Mouse (Mus musculus): ENCODE results near the gene H2-Eb1. TPM values are rescaled to one million over a fixed set of nuclear protein-coding genes. Genes with fewer than 3 reads are reported as not detected.

H2-Eb1 gene
- polyA plus RNA-seq, 1 experiment = not detected

DNA sequence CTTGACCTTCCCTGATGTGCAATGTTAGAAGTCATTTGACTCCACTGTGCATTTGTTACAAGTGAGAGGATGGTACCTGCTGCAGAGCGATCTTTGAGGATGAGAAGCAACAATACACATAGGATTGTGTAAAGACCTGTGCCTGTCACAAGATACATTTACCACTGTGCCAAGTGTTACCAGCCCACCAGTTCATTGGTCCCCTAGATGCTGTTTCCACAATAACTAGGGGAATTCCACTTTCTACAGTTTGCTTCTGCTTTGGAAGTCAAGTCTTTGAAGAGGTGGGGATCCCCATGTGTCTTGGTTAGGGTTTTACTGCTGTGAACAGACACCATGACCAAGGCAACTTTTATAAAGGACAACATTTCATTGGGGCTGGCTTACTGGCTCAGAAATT is 25.5 kb downstream of the H2-Eb1 start:
- TF ChIP-seq POLR2AphosphoS2 (IDR thresholded peaks at IDR 0.05; ENCODE audit: insufficient read length, low read depth) (no peak), MYOD1 (IDR thresholded peaks at IDR 0.05; ENCODE audit: control insufficient read depth in 1 of 3, insufficient read length in 2 of 3, low read depth in 2 of 3) (no peak)
- Histone ChIP-seq H3K4me3 (no peak overlapping the region), H3K4me2 (ENCODE audit: low read depth) (no peak overlapping the region), H3K79me2 (ENCODE audit: control insufficient read depth, insufficient read depth) (no peaks in the 10 kb centered on the region), H3K36me3 (ENCODE audit: control insufficient read depth, insufficient read depth) (no peaks in the 10 kb centered on the region), H3K27me3 (ENCODE audit: control insufficient read depth, insufficient read depth, insufficient read length) (no peaks in the 10 kb centered on the region), H3ac (ENCODE audit: control insufficient read depth, insufficient read length) (no peak overlapping the region)

GRCm38 (mm10) chr17:34340619-34341402 is 35.1 kb downstream of the H2-Eb1 start:
- no peaks in the 10 kb centered on the region for H3K36me3 ChIP-seq (ENCODE audit: control insufficient read depth, insufficient read depth)
- no peak overlapping the region for H3K4me3 ChIP-seq
- no peak overlapping the region for H3K4me2 ChIP-seq (ENCODE audit: low read depth)
- H3K27me3 ChIP-seq (ENCODE audit: control insufficient read depth, insufficient read depth, insufficient read length) = peaks cover 6% of the 10 kb centered on the region
- no peak for TF ChIP-seq E2F4 (IDR thresholded peaks at IDR 0.05; ENCODE audit: insufficient read depth)
- TF ChIP-seq USF1 (IDR thresholded peaks at IDR 0.05; ENCODE audit: low read depth) = no peak
- no peak for TF ChIP-seq MYOG (IDR thresholded peaks at IDR 0.05; ENCODE audit: control insufficient read depth in 1 of 3, insufficient read depth in 1 of 3, insufficient read length in 2 of 3, low read depth in 2 of 3)
- no peak for TF ChIP-seq MYOD1 (IDR thresholded peaks at IDR 0.05; ENCODE audit: control insufficient read depth in 1 of 3, insufficient read length in 2 of 3, low read depth in 2 of 3)
- no peak for TF ChIP-seq SRF (IDR thresholded peaks at IDR 0.05; ENCODE audit: control insufficient read depth, insufficient read length, low read depth)
- no peak overlapping the region for H3ac ChIP-seq (ENCODE audit: control insufficient read depth, insufficient read length)
- no peaks in the 10 kb centered on the region for H3K79me2 ChIP-seq (ENCODE audit: control insufficient read depth, insufficient read depth)

DNA sequence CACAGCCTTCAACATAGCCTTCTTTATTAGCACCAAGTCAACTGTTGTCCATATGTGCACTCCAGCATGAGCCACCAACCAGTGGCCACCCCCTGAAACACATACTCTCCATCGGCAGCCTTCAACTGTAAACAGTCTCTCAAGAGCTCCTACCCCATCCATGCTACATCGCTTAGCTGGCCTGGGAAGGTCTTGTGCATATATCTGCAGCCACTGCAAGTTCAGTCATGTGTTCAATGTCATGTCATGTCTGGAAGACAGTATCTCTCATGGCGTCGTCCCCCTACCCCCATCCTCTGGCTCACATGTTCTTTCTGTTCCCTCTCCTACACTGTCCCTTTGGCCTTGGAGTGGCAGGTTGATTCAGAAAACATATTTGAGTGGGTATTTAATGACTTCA is 39.2 kb downstream of the H2-Eb1 start:
- TF ChIP-seq CEBPB (IDR thresholded peaks at IDR 0.05; ENCODE audit: insufficient read depth, poor library complexity, severe bottlenecking) = no peak
- TF ChIP-seq TCF12 (IDR thresholded peaks at IDR 0.05; ENCODE audit: insufficient read depth, poor library complexity, severe bottlenecking) = no peak
- TF ChIP-seq POLR2AphosphoS2 (IDR thresholded peaks at IDR 0.05; ENCODE audit: insufficient read length, low read depth) = no peak
- TF ChIP-seq SRF (IDR thresholded peaks at IDR 0.05; ENCODE audit: control insufficient read depth, insufficient read length, low read depth) = no peak
- TF ChIP-seq MAX (IDR thresholded peaks at IDR 0.05; ENCODE audit: low read depth) = no peak
- no peak for TF ChIP-seq MYOG (IDR thresholded peaks at IDR 0.05; ENCODE audit: control insufficient read depth in 1 of 3, insufficient read depth in 1 of 3, insufficient read length in 2 of 3, low read depth in 2 of 3)
- TF ChIP-seq TCF3 (IDR thresholded peaks at IDR 0.05; ENCODE audit: insufficient read length, low read depth) = no peak
- TF ChIP-seq USF1 (IDR thresholded peaks at IDR 0.05; ENCODE audit: low read depth) = no peak
- no peak for TF ChIP-seq E2F4 (IDR thresholded peaks at IDR 0.05; ENCODE audit: insufficient read depth)
- no peak for TF ChIP-seq POLR2A (IDR thresholded peaks at IDR 0.05; ENCODE audit: insufficient read length, low read depth)
- no peak for TF ChIP-seq REST (IDR thresholded peaks at IDR 0.05; ENCODE audit: insufficient read depth, insufficient read length)
- TF ChIP-seq MYOD1 (IDR thresholded peaks at IDR 0.05; ENCODE audit: control insufficient read depth in 1 of 3, insufficient read length in 2 of 3, low read depth in 2 of 3) = no peak
- H3K79me2 ChIP-seq (ENCODE audit: control insufficient read depth, insufficient read depth) = no peaks in the 10 kb centered on the region

DNA sequence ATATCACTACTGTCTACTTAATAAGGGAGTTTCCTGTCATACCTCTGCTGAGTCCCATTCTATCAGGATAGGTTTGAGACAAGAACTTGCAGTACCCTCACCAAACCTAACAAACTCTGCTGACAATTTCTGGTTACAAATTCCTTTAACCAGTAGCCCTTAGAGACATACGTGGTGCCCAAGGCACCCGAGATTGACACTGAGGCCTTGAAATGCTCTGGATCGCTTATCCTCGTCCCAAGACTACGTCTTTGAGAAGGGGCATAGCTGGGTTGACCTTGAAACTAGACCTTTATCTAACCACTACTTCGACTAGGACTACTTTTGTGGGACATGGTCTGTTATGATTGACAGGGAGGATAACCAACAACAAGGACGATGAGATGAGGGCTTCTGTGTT is 39.8 kb downstream of the H2-Eb1 start:
- no peak overlapping the region for H3K4me2 ChIP-seq (ENCODE audit: low read depth)
- peaks cover 6% of the 10 kb centered on the region for H3K27me3 ChIP-seq (ENCODE audit: control insufficient read depth, insufficient read depth, insufficient read length)
- H3K79me2 ChIP-seq (ENCODE audit: control insufficient read depth, insufficient read depth) = no peaks in the 10 kb centered on the region
- no peaks in the 10 kb centered on the region for H3K36me3 ChIP-seq (ENCODE audit: control insufficient read depth, insufficient read depth)
- no peak for TF ChIP-seq USF1 (IDR thresholded peaks at IDR 0.05; ENCODE audit: low read depth)
- H3ac ChIP-seq (ENCODE audit: control insufficient read depth, insufficient read length) = no peak overlapping the region
- H3K4me3 ChIP-seq = no peak overlapping the region

More for the DNA sequence above, 39.2 kb downstream of the H2-Eb1 start:
- Histone ChIP-seq H3K36me3 (ENCODE audit: control insufficient read depth, insufficient read depth) (no peaks in the 10 kb centered on the region), H3K4me3 (no peak overlapping the region), H3ac (ENCODE audit: control insufficient read depth, insufficient read length) (no peak overlapping the region), H3K27me3 (ENCODE audit: control insufficient read depth, insufficient read depth, insufficient read length) (peaks cover 6% of the 10 kb centered on the region), H3K4me2 (ENCODE audit: low read depth) (no peak overlapping the region)

DNA sequence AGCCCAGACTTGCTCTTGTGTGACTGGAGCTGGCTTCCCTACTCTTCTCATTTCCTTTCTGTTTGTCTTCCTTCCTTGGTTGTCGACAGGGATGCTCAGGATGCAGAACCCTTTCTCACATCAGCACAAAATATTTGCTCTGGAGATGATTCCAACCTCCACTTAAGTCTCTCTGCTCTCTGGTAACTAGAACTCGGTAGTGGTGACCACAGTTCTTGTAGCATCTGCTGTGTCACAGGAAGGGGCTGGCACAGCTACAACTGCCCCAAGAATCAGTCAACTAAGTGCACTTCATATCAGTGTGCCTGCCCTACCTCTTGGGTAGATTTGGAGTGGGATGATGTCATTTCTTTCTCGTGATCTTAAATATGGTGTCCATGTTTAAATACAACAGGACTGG is 40.4 kb downstream of the H2-Eb1 start:
- Histone ChIP-seq H3K4me3 (no peak overlapping the region), H3K36me3 (ENCODE audit: control insufficient read depth, insufficient read depth) (no peaks in the 10 kb centered on the region), H3K79me2 (ENCODE audit: control insufficient read depth, insufficient read depth) (no peaks in the 10 kb centered on the region), H3ac (ENCODE audit: control insufficient read depth, insufficient read length) (no peak overlapping the region), H3K4me2 (ENCODE audit: low read depth) (no peak overlapping the region), H3K27me3 (ENCODE audit: control insufficient read depth, insufficient read depth, insufficient read length) (peaks cover 6% of the 10 kb centered on the region)
- no peak for TF ChIP-seq TCF12 (IDR thresholded peaks at IDR 0.05; ENCODE audit: insufficient read depth, poor library complexity, severe bottlenecking)
- TF ChIP-seq POLR2A (IDR thresholded peaks at IDR 0.05; ENCODE audit: insufficient read length, low read depth) = no peak
- no peak for TF ChIP-seq TCF3 (IDR thresholded peaks at IDR 0.05; ENCODE audit: insufficient read length, low read depth)
- no peak for TF ChIP-seq MYOD1 (IDR thresholded peaks at IDR 0.05; ENCODE audit: control insufficient read depth in 1 of 3, insufficient read length in 2 of 3, low read depth in 2 of 3)
- no peak for TF ChIP-seq USF1 (IDR thresholded peaks at IDR 0.05; ENCODE audit: low read depth)
- TF ChIP-seq MAX (IDR thresholded peaks at IDR 0.05; ENCODE audit: low read depth) = no peak
- TF ChIP-seq CEBPB (IDR thresholded peaks at IDR 0.05; ENCODE audit: insufficient read depth, poor library complexity, severe bottlenecking) = no peak
- TF ChIP-seq MYOG (IDR thresholded peaks at IDR 0.05; ENCODE audit: control insufficient read depth in 1 of 3, insufficient read depth in 1 of 3, insufficient read length in 2 of 3, low read depth in 2 of 3) = no peak
- no peak for TF ChIP-seq E2F4 (IDR thresholded peaks at IDR 0.05; ENCODE audit: insufficient read depth)
- TF ChIP-seq REST (IDR thresholded peaks at IDR 0.05; ENCODE audit: insufficient read depth, insufficient read length) = no peak
- no peak for TF ChIP-seq SRF (IDR thresholded peaks at IDR 0.05; ENCODE audit: control insufficient read depth, insufficient read length, low read depth)
- TF ChIP-seq POLR2AphosphoS2 (IDR thresholded peaks at IDR 0.05; ENCODE audit: insufficient read length, low read depth) = no peak

All from myocyte (in vitro differentiated cells).